Mouse (Mus musculus) cerebellum, adult 2 months (tissue): ENCODE results near the gene Nup153.

Source experiments
- CTCF ChIP-seq: fragments of 200-500 bp; IDR thresholded peaks from 2 replicates; pipeline ENCODE4 v1.5.1; 2011; ENCODE audit warnings: low read depth, mild to moderate bottlenecking, control low read depth, low read length, moderate library complexity, borderline replicate concordance; ENCODE audit not compliant: insufficient read depth
- POLR2A ChIP-seq: fragments of 200-500 bp; IDR thresholded peaks from 2 replicates; pipeline ENCODE4 v1.6.1; 2011; ENCODE audit warnings: low read length, control low read depth, borderline replicate concordance; ENCODE audit not compliant: insufficient read depth

DNA sequence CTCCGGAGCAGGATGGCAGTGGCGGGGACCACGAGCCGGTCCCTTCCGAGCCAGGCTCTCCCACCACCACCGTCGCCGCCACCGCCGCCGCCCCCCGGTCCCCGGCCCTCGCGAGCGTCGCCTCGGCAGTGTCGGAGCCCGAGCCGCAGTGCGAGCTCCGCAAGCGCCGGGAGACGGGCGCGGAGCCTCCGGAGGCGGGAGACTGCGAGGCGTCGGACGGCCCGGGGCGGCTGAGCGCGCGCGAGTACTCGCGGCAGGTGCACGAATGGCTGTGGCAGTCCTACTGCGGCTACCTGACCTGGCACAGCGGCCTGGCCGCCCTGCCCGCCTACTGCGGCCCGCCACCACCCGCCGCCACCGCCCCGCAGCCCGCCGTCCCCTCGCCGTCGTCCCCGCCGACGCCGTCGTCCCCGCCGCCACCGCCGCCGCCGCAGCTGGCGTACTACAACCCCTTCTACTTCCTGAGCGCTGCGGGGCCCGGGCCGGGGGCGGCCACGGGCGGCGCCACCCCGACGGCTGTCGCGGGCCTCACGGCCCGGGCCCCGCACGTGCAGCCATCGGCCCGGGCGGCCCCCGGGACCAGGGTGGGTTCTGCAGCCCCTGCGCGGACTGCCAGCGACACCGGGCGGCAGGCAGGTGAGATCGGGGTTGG lies 58.0 kb downstream of the Nup153 start:
- TF ChIP-seq POLR2A (no peak), CTCF (no peak)
